Mouse (Mus musculus) central nervous system, embryonic 18 days (tissue): Measurements from ENCODE around the gene Frat1. TPM values are rescaled to one million over a fixed set of nuclear protein-coding genes. Genes with fewer than 3 reads are reported as not detected.

Experiments
- polyA plus RNA-seq: library from polyadenylated mRNA; depleted of rRNA; stranded (reverse); fragments of >200 nt; gene quantifications from 2 replicates; pipeline ENCODE4 v1.2.3, GENCODE M21; 2012; rRNA removed

Gene Frat1
- polyA plus RNA-seq = 11.0 and 12.4 TPM in 2 replicates

GRCm38 (mm10) chr19:41829381-41830105, at the start of gene Frat1:
Gene Frat1 (plus strand): TSS chr19:41829970.

GRCm38 (mm10) chr19:41801742-41802369, 27.9 kb upstream of the Frat1 start, which contains the start of gene Arhgap19:
Gene Arhgap19 (minus strand): TSS chr19:41802047.

GRCm38 (mm10) chr19:41847992-41848851, 18.5 kb downstream of the Frat1 start, which contains the start of gene Frat2:
Gene Frat2 (minus strand): TSS chr19:41848132.

Other genes with a start within 250 kb of the Frat1 start
- 2.0 and 2.3 TPM in 2 replicates for gene Gm340, start 247.6 kb upstream of the Frat1 start, polyA plus RNA-seq
- 24.2 and 29.8 TPM in 2 replicates for gene Slit1, start 86.3 kb upstream of the Frat1 start, polyA plus RNA-seq
- 5.0 and 6.1 TPM in 2 replicates for gene Arhgap19, start 27.9 kb upstream of the Frat1 start, polyA plus RNA-seq
- 12.0 and 13.9 TPM in 2 replicates for gene Frat2, start 18.2 kb downstream of the Frat1 start, polyA plus RNA-seq
- 16.9 and 17.0 TPM in 2 replicates for gene Rrp12, start 66.2 kb downstream of the Frat1 start, polyA plus RNA-seq
- gene Pgam1, start 82.0 kb downstream of the Frat1 start, polyA plus RNA-seq = 459 and 467 TPM in 2 replicates
- 30.5 and 31.7 TPM in 2 replicates for gene Exosc1, start 103.5 kb downstream of the Frat1 start, polyA plus RNA-seq
- gene Zdhhc16, start 103.5 kb downstream of the Frat1 start, polyA plus RNA-seq = 93.7 and 94.8 TPM in 2 replicates
- 65.4 and 70.2 TPM in 2 replicates for gene Mms19, start 151.2 kb downstream of the Frat1 start, polyA plus RNA-seq
- gene Ubtd1, start 151.8 kb downstream of the Frat1 start, polyA plus RNA-seq = 16.5 and 16.8 TPM in 2 replicates
- gene Ankrd2, start 206.0 kb downstream of the Frat1 start, polyA plus RNA-seq = 0.93 and 1.1 TPM in 2 replicates
- 2.1 TPM in 2 replicates for gene Hoga1, start 215.6 kb downstream of the Frat1 start, polyA plus RNA-seq
- 0.29 and 0.34 TPM in 2 replicates for gene 4933411K16Rik, start 222.3 kb downstream of the Frat1 start, polyA plus RNA-seq